Mouse (Mus musculus) midbrain, embryonic 10.5 days (tissue): ENCODE results near the gene Aebp1. TPM values are rescaled to one million over a fixed set of nuclear protein-coding genes. Genes with fewer than 3 reads are reported as not detected.

Source experiments
- DNase-seq: peaks from one replicate; pipeline ENCODE4 v3.0.0-alpha.2; 2017; ENCODE audit warnings: low spot score
- H3K27ac ChIP-seq: fragments of 300-500 bp; sonication (generic); replicated peaks from 2 replicates; pipeline ENCODE4 v1.5.1; 2016; ENCODE audit warnings: mild to moderate bottlenecking
- H3K27me3 ChIP-seq: fragments of 300-500 bp; sonication (generic); 2 replicates; pipeline ENCODE4 v1.6.1; 2016; ENCODE audit warnings: low read depth, mild to moderate bottlenecking; ENCODE audit not compliant: poor library complexity, severe bottlenecking
- H3K36me3 ChIP-seq: fragments of 300-500 bp; sonication (generic); 2 replicates; pipeline ENCODE4 v1.6.1; 2016; ENCODE audit warnings: mild to moderate bottlenecking, moderate library complexity
- H3K4me1 ChIP-seq: fragments of 300-500 bp; sonication (generic); 2 replicates; pipeline ENCODE4 v1.6.1; 2016
- H3K4me3 ChIP-seq: fragments of 300-500 bp; sonication (generic); 2 replicates; pipeline ENCODE4 v1.5.1; 2016; ENCODE audit warnings: mild to moderate bottlenecking, moderate library complexity
- H3K9me3 ChIP-seq: fragments of 300-500 bp; sonication (generic); replicated peaks from 2 replicates; pipeline ENCODE4 v1.6.1; 2016; ENCODE audit warnings: mild to moderate bottlenecking
- WGBS: fragments of 180-500 bp; shearing (Covaris S2); methylation state at CpG from one replicate; pipeline ENCODE4 v1.1.7; 2016; 5-methylcytosine and 5-hydroxymethylcytosine counted together
- polyA plus RNA-seq: library from polyadenylated mRNA; unstranded; fragments of >200 nt; fragmentation: Nextera tagmentation; extraction: Ambion mirVana; gene quantifications from 2 replicates; pipeline ENCODE4 v1.2.1, GENCODE M21; 2016

The Aebp1 gene
- polyA plus RNA-seq, 1 experiment from 2014 or later = 8.1 TPM

- Histone ChIP-seq H3K27ac (no peak overlapping the region), H3K4me1 (peaks cover 22% of the 10 kb centered on the region), H3K9me3 (no peaks in the 10 kb centered on the region; the same call in 1 of the 2 replicates), H3K4me3 (no peak overlapping the region), H3K27me3 (peaks cover 50% of the 10 kb centered on the region), H3K36me3 (no peaks in the 10 kb centered on the region)
- WGBS = 85% methylated on average over 13 of the region's 13 CpGs
- DNase-seq = no peak
These were observed 1.7 kb upstream of the Aebp1 start for GRCm38 (mm10) chr11:5859883-5860550.

GRCm38 (mm10) chr11:5860639-5861038 lies 1.1 kb upstream of the Aebp1 start:
- Histone ChIP-seq H3K27ac (no peak overlapping the region), H3K4me1 (peaks cover 22% of the 10 kb centered on the region), H3K4me3 (no peak overlapping the region), H3K9me3 (no peaks in the 10 kb centered on the region; the same call in 1 of the 2 replicates), H3K36me3 (no peaks in the 10 kb centered on the region), H3K27me3 (peaks cover 50% of the 10 kb centered on the region)
- 68% methylated on average over 6 of the region's 6 CpGs for WGBS
- no peak for DNase-seq

- Histone ChIP-seq H3K4me1 (peaks cover 22% of the 10 kb centered on the region), H3K9me3 (no peaks in the 10 kb centered on the region; the same call in 1 of the 2 replicates), H3K36me3 (no peaks in the 10 kb centered on the region), H3K27ac (no peak overlapping the region; the same call in 1 of the 2 replicates), H3K4me3 (peak overlapping the region; percentile 51), H3K27me3 (peaks cover 50% of the 10 kb centered on the region)
- WGBS = 35% methylated on average over 15 of the region's 15 CpGs
- no peak for DNase-seq
These were observed 803 bp downstream of the Aebp1 start for GRCm38 (mm10) chr11:5862394-5863105.

GRCm38 (mm10) chr11:5867196-5867595 lies 5.4 kb downstream of the Aebp1 start:
- H3K27ac ChIP-seq = no peak overlapping the region
- WGBS = 92% methylated on average over 2 of the region's 2 CpGs
- peaks cover 22% of the 10 kb centered on the region for H3K27me3 ChIP-seq
- H3K4me3 ChIP-seq = no peak overlapping the region
- no peak for DNase-seq
- H3K36me3 ChIP-seq = peaks cover 35% of the 10 kb centered on the region
- peaks cover 11% of the 10 kb centered on the region for H3K4me1 ChIP-seq
- H3K9me3 ChIP-seq = no peaks in the 10 kb centered on the region

GRCm38 (mm10) chr11:5868324-5868723 lies 6.6 kb downstream of the Aebp1 start:
- Histone ChIP-seq H3K4me1 (peaks cover 4% of the 10 kb centered on the region; the same call in 1 of the 2 replicates), H3K36me3 (peaks cover 47% of the 10 kb centered on the region), H3K9me3 (no peaks in the 10 kb centered on the region), H3K27ac (no peak overlapping the region), H3K4me3 (no peak overlapping the region), H3K27me3 (peaks cover 11% of the 10 kb centered on the region)
- WGBS = 93% methylated on average over 12 of the region's 12 CpGs
- no peak for DNase-seq

- Histone ChIP-seq H3K36me3 (peaks cover 57% of the 10 kb centered on the region), H3K27me3 (peaks cover 1% of the 10 kb centered on the region; the same call in 1 of the 2 replicates), H3K4me1 (peaks cover 4% of the 10 kb centered on the region; the same call in 1 of the 2 replicates), H3K9me3 (no peaks in the 10 kb centered on the region), H3K4me3 (no peak overlapping the region), H3K27ac (no peak overlapping the region)
- WGBS = 91% methylated on average over 16 of the region's 16 CpGs
- DNase-seq = no peak
These were observed 7.6 kb downstream of the Aebp1 start for GRCm38 (mm10) chr11:5869331-5869730.

GRCm38 (mm10) chr11:5870069-5870468 lies 8.3 kb downstream of the Aebp1 start:
- no peaks in the 10 kb centered on the region for H3K27me3 ChIP-seq
- peaks cover 64% of the 10 kb centered on the region for H3K36me3 ChIP-seq
- H3K4me1 ChIP-seq = peaks cover 4% of the 10 kb centered on the region; the same call in 1 of the 2 replicates
- whole genome bisulfite sequencing = 95% methylated on average over 16 of the region's 16 CpGs
- no peaks in the 10 kb centered on the region for H3K9me3 ChIP-seq
- no peak overlapping the region for H3K4me3 ChIP-seq
- no peak overlapping the region for H3K27ac ChIP-seq
- DNase-seq = no peak

GRCm38 (mm10) chr11:5872707-5873106 lies 11.0 kb downstream of the Aebp1 start:
- 93% methylated on average over 11 of the region's 11 CpGs for WGBS
- H3K4me3 ChIP-seq = no peak overlapping the region
- no peaks in the 10 kb centered on the region for H3K27me3 ChIP-seq
- DNase-seq = no peak
- peaks cover 20% of the 10 kb centered on the region for H3K4me1 ChIP-seq
- no peak overlapping the region for H3K27ac ChIP-seq
- H3K36me3 ChIP-seq = peaks cover 82% of the 10 kb centered on the region
- H3K9me3 ChIP-seq = no peaks in the 10 kb centered on the region

GRCm38 (mm10) chr11:5873192-5873591 lies 11.4 kb downstream of the Aebp1 start:
- peaks cover 21% of the 10 kb centered on the region for H3K4me1 ChIP-seq
- H3K27me3 ChIP-seq = no peaks in the 10 kb centered on the region
- no peak overlapping the region for H3K27ac ChIP-seq
- H3K9me3 ChIP-seq = no peaks in the 10 kb centered on the region
- H3K4me3 ChIP-seq = no peak overlapping the region
- 97% methylated on average over 9 of the region's 9 CpGs for WGBS
- peaks cover 82% of the 10 kb centered on the region for H3K36me3 ChIP-seq
- no peak for DNase-seq

- 7% methylated on average over 5 of the region's 5 CpGs for WGBS
- Histone ChIP-seq H3K27ac (peak overlapping the region; percentile 92), H3K9me3 (no peaks in the 10 kb centered on the region), H3K27me3 (no peaks in the 10 kb centered on the region), H3K36me3 (peaks cover 44% of the 10 kb centered on the region), H3K4me1 (peaks cover 32% of the 10 kb centered on the region), H3K4me3 (peak overlapping the region; percentile 68)
- DNase-seq = no peak
These were observed 15.7 kb downstream of the Aebp1 start for GRCm38 (mm10) chr11:5877421-5877820.

GRCm38 (mm10) chr11:5877921-5878526 lies 16.3 kb downstream of the Aebp1 start, which contains the start of gene Pold2:
Gene Pold2, minus strand, starts transcription at chr11:5878292.
- WGBS = under 1% methylated on average over 52 of the region's 52 CpGs
- Histone ChIP-seq H3K36me3 (peaks cover 38% of the 10 kb centered on the region), H3K27ac (peak within 1 kb of the TSS; percentile 92), H3K4me3 (peak within 1 kb of the TSS; percentile 68), H3K9me3 (no peaks in the 10 kb centered on the region), H3K4me1 (peaks cover 32% of the 10 kb centered on the region), H3K27me3 (no peaks in the 10 kb centered on the region)
- peak; percentile 99 for DNase-seq

GRCm38 (mm10) chr11:5878661-5879060 lies 16.9 kb downstream of the Aebp1 start:
- Histone ChIP-seq H3K4me3 (peak overlapping the region; percentile 68), H3K27me3 (no peaks in the 10 kb centered on the region), H3K4me1 (peaks cover 32% of the 10 kb centered on the region), H3K9me3 (no peaks in the 10 kb centered on the region), H3K36me3 (peaks cover 32% of the 10 kb centered on the region), H3K27ac (peak overlapping the region; percentile 92)
- DNase-seq = no peak
- WGBS = 63% methylated on average over 8 of the region's 8 CpGs
